Mouse (Mus musculus) thymus, postnatal 10 days (tissue): ENCODE data around the gene Gm39115.

Experiments
- DNase-seq, 2 experiments: peaks; one replicate each; pipeline ENCODE4 v3.0.0; 2021; ENCODE audit warnings: low spot score in 2 of 2

Gm39115 gene

DNA sequence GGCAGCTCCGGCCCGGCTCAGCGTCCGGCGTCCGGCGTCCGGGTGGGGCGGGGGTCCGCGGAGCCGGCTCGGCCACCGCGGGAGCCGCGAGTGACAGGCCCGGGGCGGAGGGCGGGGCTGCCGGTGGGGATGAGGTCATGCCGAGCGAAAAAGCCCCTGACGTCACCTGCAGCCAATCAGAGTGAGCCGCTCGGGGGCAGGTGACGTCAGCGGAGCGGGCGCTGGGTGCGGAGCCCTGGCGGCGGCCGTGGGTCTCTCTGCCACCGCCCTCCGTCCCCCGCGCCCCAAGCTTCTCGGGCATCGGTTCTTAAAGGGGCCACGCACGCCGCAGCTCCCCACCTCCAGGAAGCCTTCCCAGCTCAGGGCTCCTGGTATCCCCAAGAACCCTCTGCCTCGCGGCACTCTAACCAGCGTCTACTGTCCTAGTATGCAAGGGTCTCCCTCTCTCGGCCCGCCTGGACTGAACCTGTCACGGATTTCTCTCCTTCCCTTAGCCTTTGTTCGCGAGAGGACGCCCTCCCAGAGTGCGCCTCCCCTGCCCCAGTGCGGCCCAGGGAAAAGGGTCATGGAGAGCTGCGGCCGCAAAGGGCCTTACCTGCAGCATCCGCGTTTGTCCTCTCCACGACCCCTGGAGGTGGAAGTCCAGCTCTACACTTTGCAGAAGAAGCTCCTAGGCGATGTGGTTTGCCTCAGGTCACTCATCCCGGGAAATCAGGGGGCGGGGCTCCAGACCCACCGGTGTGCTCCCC, 40.5 kb downstream of the Gm39115 start, which contains the start of gene Dusp8:
Dusp8 (minus strand) TSS at position 661 of the 749 bp plus-strand sequence.
- DNase-seq, result peak; percentile 75 to 86

GRCm38 (mm10) chr7:142094301-142095143, 41.3 kb downstream of the Gm39115 start:
- DNase-seq, result peak; percentile 8 to 22

DNA sequence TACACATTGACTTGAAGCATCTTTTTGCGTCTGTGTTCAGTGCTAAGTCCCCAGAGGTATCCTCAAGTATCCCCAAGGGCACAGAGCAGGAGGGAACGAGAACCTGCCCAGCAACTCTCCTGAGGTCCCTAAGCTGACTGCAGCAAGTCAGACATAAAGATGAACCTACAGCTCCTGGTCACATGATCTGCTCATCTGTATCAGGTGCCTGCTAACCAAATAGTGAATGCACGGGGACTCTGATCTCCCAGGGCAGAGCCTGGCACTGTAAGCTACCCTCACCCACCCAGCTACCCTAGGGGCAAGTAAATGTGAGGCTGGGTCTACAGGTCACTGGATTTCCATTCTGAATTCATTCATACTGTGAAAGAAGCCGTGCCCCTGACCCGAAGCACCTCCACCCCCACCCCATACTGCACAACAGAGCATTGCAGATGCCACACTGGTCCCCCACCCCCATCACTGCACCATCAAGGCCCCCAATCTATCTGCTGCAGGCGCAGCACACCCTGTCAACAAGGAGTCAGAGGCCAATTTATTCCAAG, 42.1 kb downstream of the Gm39115 start:
- no peak for DNase-seq

GRCm38 (mm10) chr7:142092991-142093390, 42.8 kb downstream of the Gm39115 start:
- no peak for DNase-seq

DNA sequence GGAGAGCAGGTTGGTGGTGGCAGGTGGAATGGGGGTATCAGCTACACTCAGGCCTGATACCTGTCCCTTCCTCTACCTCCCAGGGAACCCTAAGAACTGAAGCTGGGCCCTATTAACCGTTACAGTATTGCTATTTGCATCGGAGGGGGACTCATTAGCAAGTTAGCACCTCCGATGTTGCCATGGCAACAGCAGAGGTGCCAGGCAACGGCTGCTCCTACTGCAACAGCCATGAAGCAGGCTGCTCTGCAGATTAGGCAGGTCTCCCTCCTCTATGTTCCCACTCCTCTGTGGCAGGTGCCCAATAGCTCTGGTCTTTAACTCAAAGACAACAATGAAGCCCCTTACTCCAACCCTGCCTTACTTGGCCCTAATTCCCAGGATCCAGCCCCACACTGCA, 44.0 kb downstream of the Gm39115 start:
- DNase-seq, result no peak

GRCm38 (mm10) chr7:142089648-142090447, 46.0 kb downstream of the Gm39115 start:
- no peak for DNase-seq

- no peak for DNase-seq
Measured at GRCm38 (mm10) chr7:142088886-142089285, 46.9 kb downstream of the Gm39115 start.

- no peak for DNase-seq
Measured at GRCm38 (mm10) chr7:142087069-142087652, 48.7 kb downstream of the Gm39115 start.

- no peak for DNase-seq
Measured at GRCm38 (mm10) chr7:142086159-142086905, 49.5 kb downstream of the Gm39115 start.
